Mouse (Mus musculus): ENCODE measurements around the gene Yeats4.
A peak's percentile ranks its signal among the peaks of the same experiment; 100 is the strongest.

Yeats4 gene

GRCm38 (mm10) chr10:117202981-117203557 is 21.2 kb downstream of the Yeats4 start:
- DNase-seq (ENCODE audit: low read depth, low spot score): no peak

- DNase-seq (ENCODE audit: low read depth, low spot score): no peak
Measured at GRCm38 (mm10) chr10:117199701-117200100, 24.6 kb downstream of the Yeats4 start.

GRCm38 (mm10) chr10:117196696-117197095 is 27.6 kb downstream of the Yeats4 start:
- peak; percentile 54 for DNase-seq (ENCODE audit: low read depth, low spot score)

- no peak for DNase-seq (ENCODE audit: low read depth, low spot score)
Measured at GRCm38 (mm10) chr10:117195748-117196147, 28.6 kb downstream of the Yeats4 start.

- no peak for DNase-seq (ENCODE audit: low read depth, low spot score)
Measured at GRCm38 (mm10) chr10:117195005-117195404, 29.3 kb downstream of the Yeats4 start.

GRCm38 (mm10) chr10:117193364-117193763 is 30.9 kb downstream of the Yeats4 start:
- DNase-seq (ENCODE audit: low read depth, low spot score): no peak

- no peak for DNase-seq (ENCODE audit: low read depth, low spot score)
Measured at GRCm38 (mm10) chr10:117185399-117186089, 38.8 kb downstream of the Yeats4 start.

- no peak for DNase-seq (ENCODE audit: low read depth, low spot score)
Measured at GRCm38 (mm10) chr10:117181098-117181497, 43.2 kb downstream of the Yeats4 start.

GRCm38 (mm10) chr10:117174645-117175044 is 49.7 kb downstream of the Yeats4 start:
- DNase-seq (ENCODE audit: low read depth, low spot score): no peak

GRCm38 (mm10) chr10:117173566-117174438 is 50.5 kb downstream of the Yeats4 start:
- no peak for DNase-seq (ENCODE audit: low read depth, low spot score)

GRCm38 (mm10) chr10:117173111-117173510 is 51.2 kb downstream of the Yeats4 start:
- DNase-seq (ENCODE audit: low read depth, low spot score): no peak

GRCm38 (mm10) chr10:117172069-117172468 is 52.2 kb downstream of the Yeats4 start:
- no peak for DNase-seq (ENCODE audit: low read depth, low spot score)

GRCm38 (mm10) chr10:117166785-117167425 is 57.4 kb downstream of the Yeats4 start:
- DNase-seq (ENCODE audit: low read depth, low spot score): no peak
